Mouse (Mus musculus): Measurements from ENCODE around the gene Scn7a. TPM values are rescaled to one million over a fixed set of nuclear protein-coding genes. Genes with fewer than 3 reads are reported as not detected.

Scn7a gene
- polyA plus RNA-seq, 1 experiment from 2014 or later = 0.11 TPM

GRCm38 (mm10) chr2:66726878-66727584 lies 57.7 kb downstream of the Scn7a start:
- Histone ChIP-seq H3K27ac (no peak overlapping the region), H3K36me3 (no peaks in the 10 kb centered on the region), H3K9ac (no peak overlapping the region), H3K4me2 (replicated peaks) (no peak overlapping the region), H3K4me3 (no peak overlapping the region), H3K9me3 (no peaks in the 10 kb centered on the region), H3K4me1 (no peaks in the 10 kb centered on the region; the same call in 1 of the 2 replicates), H3K27me3 (no peaks in the 10 kb centered on the region)
- no peak for ATAC-seq (ENCODE audit: low FRiP score, low read depth)
- 17% methylated on average over 2 of the region's 2 CpGs for WGBS

GRCm38 (mm10) chr2:66712071-66712470 lies 72.6 kb downstream of the Scn7a start:
- 84% methylated on average over 2 of the region's 2 CpGs for WGBS
- H3K36me3 ChIP-seq = no peaks in the 10 kb centered on the region
- H3K9me3 ChIP-seq = no peaks in the 10 kb centered on the region

GRCm38 (mm10) chr2:66692300-66692699 lies 92.4 kb downstream of the Scn7a start:
- 79% methylated on average over 2 of the region's 2 CpGs for WGBS
- Histone ChIP-seq H3K27me3 (no peaks in the 10 kb centered on the region), H3K9me3 (no peaks in the 10 kb centered on the region), H3K4me2 (replicated peaks) (no peak overlapping the region), H3K27ac (no peak overlapping the region), H3K9ac (no peak overlapping the region), H3K36me3 (no peaks in the 10 kb centered on the region), H3K4me1 (no peaks in the 10 kb centered on the region), H3K4me3 (no peak overlapping the region)
- ATAC-seq (ENCODE audit: low FRiP score, low read depth) = no peak

More at GRCm38 (mm10) chr2:66712071-66712470, 72.6 kb downstream of the Scn7a start:
- Histone ChIP-seq H3K4me1 (no peaks in the 10 kb centered on the region), H3K4me2 (replicated peaks) (no peak overlapping the region), H3K27ac (no peak overlapping the region), H3K27me3 (no peaks in the 10 kb centered on the region), H3K9ac (no peak overlapping the region), H3K4me3 (no peak overlapping the region)
- no peak for ATAC-seq (ENCODE audit: low FRiP score, low read depth)

GRCm38 (mm10) chr2:66661988-66662387 lies 122.7 kb downstream of the Scn7a start:
- Histone ChIP-seq H3K9ac (no peak overlapping the region), H3K27ac (no peak overlapping the region), H3K4me1 (no peaks in the 10 kb centered on the region), H3K27me3 (no peaks in the 10 kb centered on the region), H3K9me3 (no peaks in the 10 kb centered on the region), H3K4me2 (replicated peaks) (no peak overlapping the region), H3K36me3 (no peaks in the 10 kb centered on the region), H3K4me3 (no peak overlapping the region)
- ATAC-seq (ENCODE audit: low FRiP score, low read depth) = no peak
- 67% methylated on average over 1 of the region's 1 CpGs for WGBS

GRCm38 (mm10) chr2:66656430-66656829 lies 128.3 kb downstream of the Scn7a start:
- Histone ChIP-seq H3K9ac (no peak overlapping the region), H3K4me1 (no peaks in the 10 kb centered on the region), H3K9me3 (no peaks in the 10 kb centered on the region), H3K36me3 (no peaks in the 10 kb centered on the region), H3K4me2 (replicated peaks) (no peak overlapping the region), H3K4me3 (no peak overlapping the region), H3K27ac (no peak overlapping the region), H3K27me3 (no peaks in the 10 kb centered on the region)
- ATAC-seq (ENCODE audit: low FRiP score, low read depth) = peak; percentile 24; the same call in 1 of the 2 replicates
- WGBS = 90% methylated on average over 3 of the region's 3 CpGs

GRCm38 (mm10) chr2:66655431-66655830 lies 129.3 kb downstream of the Scn7a start:
- H3K4me2 ChIP-seq (replicated peaks) = no peak overlapping the region
- no peaks in the 10 kb centered on the region for H3K27me3 ChIP-seq
- no peaks in the 10 kb centered on the region for H3K9me3 ChIP-seq
- WGBS = 65% methylated on average over 2 of the region's 2 CpGs
- peak; percentile 57; the same call in 1 of the 2 replicates for ATAC-seq (ENCODE audit: low FRiP score, low read depth)
- H3K4me3 ChIP-seq = no peak overlapping the region
- no peak overlapping the region for H3K27ac ChIP-seq
- H3K36me3 ChIP-seq = no peaks in the 10 kb centered on the region
- H3K4me1 ChIP-seq = no peaks in the 10 kb centered on the region
- no peak overlapping the region for H3K9ac ChIP-seq

GRCm38 (mm10) chr2:66644384-66644783 lies 140.3 kb downstream of the Scn7a start:
- no peaks in the 10 kb centered on the region for H3K4me1 ChIP-seq
- H3K9ac ChIP-seq = no peak overlapping the region
- no peak overlapping the region for H3K4me2 ChIP-seq (replicated peaks)
- no peaks in the 10 kb centered on the region for H3K9me3 ChIP-seq
- H3K4me3 ChIP-seq = no peak overlapping the region
- no peaks in the 10 kb centered on the region for H3K36me3 ChIP-seq
- no peak overlapping the region for H3K27ac ChIP-seq
- H3K27me3 ChIP-seq = no peaks in the 10 kb centered on the region
- WGBS = 29% methylated on average over 5 of the region's 5 CpGs
- ATAC-seq (ENCODE audit: low FRiP score, low read depth) = peak; percentile 40; the same call in 1 of the 2 replicates

GRCm38 (mm10) chr2:66634580-66635359 lies 149.9 kb downstream of the Scn7a start, which contains the start of gene Scn9a:
Scn9a (minus strand) TSS chr2:66634962.
- WGBS = 3% methylated on average over 29 of the region's 29 CpGs

GRCm38 (mm10) chr2:66632728-66633127 lies 152.0 kb downstream of the Scn7a start:
- 17% methylated on average over 5 of the region's 5 CpGs for WGBS
- peak overlapping the region; percentile 37; the same call in 1 of the 2 replicates for H3K4me2 ChIP-seq (replicated peaks)
- no peak overlapping the region for H3K4me3 ChIP-seq
- H3K9ac ChIP-seq = no peak overlapping the region
- ATAC-seq (ENCODE audit: low FRiP score, low read depth) = peak; percentile 71
- H3K27ac ChIP-seq = no peak overlapping the region
- H3K27me3 ChIP-seq = peaks cover 18% of the 10 kb centered on the region
- no peaks in the 10 kb centered on the region for H3K36me3 ChIP-seq
- H3K4me1 ChIP-seq = peaks cover 8% of the 10 kb centered on the region; the same call in 1 of the 2 replicates
- no peaks in the 10 kb centered on the region for H3K9me3 ChIP-seq

More at GRCm38 (mm10) chr2:66634580-66635359, 149.9 kb downstream of the Scn7a start, which contains the start of gene Scn9a:
- H3K4me1 ChIP-seq = peaks cover 8% of the 10 kb centered on the region; the same call in 1 of the 2 replicates
- H3K4me2 ChIP-seq (replicated peaks) = peak within 1 kb of the TSS; percentile 71
- peak within 1 kb of the TSS; percentile 43 for H3K4me3 ChIP-seq
- peak; percentile 76 for ATAC-seq (ENCODE audit: low FRiP score, low read depth)
- no peaks in the 10 kb centered on the region for H3K36me3 ChIP-seq
- peaks cover 18% of the 10 kb centered on the region for H3K27me3 ChIP-seq
- H3K9ac ChIP-seq = peak within 1 kb of the TSS; percentile 40; the same call in 1 of the 2 replicates
- H3K27ac ChIP-seq = no peak within 1 kb of the TSS
- H3K9me3 ChIP-seq = no peaks in the 10 kb centered on the region

Other genes starting within 250 kb of the Scn7a start
- gene Scn9a, start 150.0 kb downstream of the Scn7a start, polyA plus RNA-seq (2015; fragmentation: Nextera tagmentation; extraction: Ambion mirVana) = 1.1 and 1.4 TPM in 2 replicates

All from limb, embryonic 13.5 days (tissue).